Mouse (Mus musculus) right cerebral cortex, postnatal 4 days (tissue): ENCODE measurements around the gene Letm1.

ENCODE experiments used
- DNase-seq: peaks from one replicate; pipeline ENCODE4 v3.0.0-alpha.2; 2022

Gene Letm1

DNA sequence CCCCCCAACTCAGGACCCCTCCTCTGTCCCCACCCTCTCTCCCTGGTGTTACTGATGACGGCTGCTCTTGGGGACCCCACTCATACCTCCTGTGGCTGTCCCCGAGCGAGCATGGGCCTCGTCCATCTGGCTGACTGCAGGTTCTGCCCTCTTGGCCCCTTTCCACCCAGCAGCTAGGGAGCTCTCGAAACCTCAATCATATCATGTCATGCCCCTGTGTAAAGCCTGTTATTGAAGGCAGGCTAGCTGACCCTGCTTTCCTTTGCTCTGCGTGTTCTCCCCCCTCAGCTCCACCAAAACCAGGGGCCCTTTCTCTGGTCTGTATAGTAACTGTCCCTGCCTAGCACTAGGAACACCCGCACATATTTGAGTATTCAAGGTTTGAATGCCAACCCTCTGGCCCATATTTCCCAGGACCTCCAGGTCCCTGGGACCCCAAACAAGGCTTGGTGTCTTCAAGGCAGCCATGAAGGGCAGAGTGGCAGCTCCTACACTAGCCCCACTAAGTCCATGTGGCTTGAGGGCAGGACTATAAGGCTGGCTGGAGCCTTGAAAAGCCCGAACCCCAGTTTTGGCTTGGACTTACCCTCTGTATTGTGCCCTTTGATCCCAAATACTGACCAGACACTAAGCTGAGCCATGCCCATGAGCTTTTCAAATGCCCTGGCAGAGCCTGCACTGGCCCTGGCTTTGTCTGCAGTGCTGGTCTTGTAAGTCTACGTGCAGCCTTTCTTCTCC lies 76.8 kb downstream of the Letm1 start:
- no peak for DNase-seq

DNA sequence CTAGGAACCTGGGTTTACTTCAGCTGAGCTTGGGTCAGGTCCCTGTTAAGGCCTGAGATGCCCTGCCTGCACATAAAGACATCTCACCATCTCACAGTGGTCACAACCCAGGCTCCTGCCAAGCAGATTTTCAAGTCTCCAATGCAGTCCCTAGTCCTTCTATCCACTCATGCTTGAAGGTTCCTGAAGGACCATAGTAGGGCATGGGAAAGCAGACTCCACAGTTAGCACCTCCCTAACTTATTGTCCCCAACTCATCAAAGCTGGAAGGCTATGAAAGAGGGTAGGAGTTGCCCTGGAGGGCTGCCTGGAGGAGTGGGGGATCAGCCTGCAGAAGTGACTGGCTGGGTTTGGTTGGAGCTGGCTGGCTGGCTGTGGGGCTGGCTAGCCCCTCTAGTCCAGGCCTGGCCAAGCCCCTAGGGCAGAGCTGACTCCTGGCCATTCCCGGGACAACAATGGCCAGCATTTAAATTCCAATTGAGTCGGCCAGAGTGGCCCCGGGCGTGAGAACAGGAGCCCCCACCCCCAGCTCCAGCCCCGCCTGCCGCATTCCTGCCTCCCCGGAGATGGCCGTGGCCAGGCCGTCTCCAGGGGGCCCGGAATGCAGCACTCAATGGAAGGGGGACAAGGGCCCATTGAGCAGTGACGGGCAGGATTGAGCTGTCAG lies 77.5 kb downstream of the Letm1 start:
- DNase-seq: peak; percentile 42

DNA sequence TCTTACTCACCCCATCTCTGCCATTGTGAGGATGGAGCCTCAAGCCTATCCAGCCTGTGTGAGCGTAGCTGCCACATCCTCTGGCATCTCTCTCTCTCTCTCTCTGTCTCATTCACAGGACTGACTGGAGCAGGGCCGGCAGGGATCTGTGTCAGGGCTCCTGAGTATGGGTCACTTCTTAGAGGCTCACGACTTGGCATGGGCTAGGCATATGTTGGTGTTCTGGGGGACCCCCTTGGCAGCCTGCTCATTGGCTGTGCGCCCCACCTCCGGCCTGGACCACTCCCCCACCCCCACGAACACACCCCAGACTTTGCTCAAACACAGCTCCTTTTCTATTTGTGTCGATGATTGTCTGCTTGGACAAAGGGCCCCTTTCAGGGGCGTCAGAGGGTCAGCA lies 78.6 kb downstream of the Letm1 start:
- DNase-seq: peak; percentile 48

DNA sequence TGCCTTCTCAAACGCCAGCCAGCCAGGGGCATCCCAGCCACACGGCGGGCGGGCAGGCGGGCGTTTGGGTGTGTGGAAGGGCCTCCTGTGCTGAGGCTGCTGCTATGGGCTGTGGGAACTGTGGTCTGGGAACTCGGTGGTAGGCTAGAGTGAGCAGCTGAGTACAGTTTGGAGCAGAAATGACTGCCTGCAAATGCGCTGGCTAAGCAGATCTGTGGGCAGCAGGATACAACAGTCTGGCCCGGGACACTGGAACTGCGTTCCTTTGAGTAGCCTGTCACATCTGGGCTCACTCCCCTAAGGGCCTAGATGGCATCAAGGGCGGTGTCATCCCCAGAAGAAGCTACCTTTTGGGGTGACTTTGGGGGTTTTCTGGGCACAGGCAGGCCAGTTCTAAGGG lies 80.8 kb downstream of the Letm1 start:
- DNase-seq: no peak

DNA sequence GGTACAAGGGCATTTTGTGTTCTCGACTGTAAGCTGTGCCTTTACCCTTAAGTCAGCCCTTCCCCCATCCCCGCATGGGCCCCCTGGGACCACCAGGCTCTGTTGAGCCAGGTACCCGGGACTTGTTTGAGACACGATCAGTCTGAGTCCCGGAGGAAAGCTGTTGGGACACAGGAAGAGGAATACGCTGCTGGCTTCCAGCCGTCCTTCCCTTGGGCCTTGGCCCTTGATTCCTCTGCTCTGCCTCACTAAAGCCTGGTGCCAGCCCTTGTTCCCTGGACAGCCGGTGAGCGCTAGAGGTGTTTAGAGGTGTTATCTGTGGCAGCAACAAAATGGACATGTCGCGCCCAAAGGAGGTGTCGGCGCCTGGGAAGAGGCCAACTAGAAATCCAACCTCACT lies 82.6 kb downstream of the Letm1 start:
- no peak for DNase-seq

DNA sequence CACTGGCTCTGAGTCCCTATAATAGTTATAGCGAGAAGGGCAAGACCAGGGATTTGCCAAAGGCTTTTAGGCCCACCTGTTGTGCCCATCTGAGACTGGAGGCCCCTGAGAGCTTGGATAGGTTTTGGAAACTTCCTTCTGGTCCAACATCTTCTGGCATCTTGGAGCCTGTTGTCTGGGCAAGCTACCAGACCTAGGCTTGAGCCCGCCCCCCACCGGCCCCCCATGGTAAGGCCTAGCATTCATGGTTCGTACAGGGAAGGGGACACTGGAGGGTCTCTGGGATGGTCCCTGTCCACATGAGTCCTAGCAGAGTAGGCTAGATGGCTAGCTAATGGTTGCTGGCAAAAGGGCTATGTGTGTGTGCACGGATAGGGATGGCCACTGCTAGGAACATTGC lies 83.9 kb downstream of the Letm1 start:
- no peak for DNase-seq

DNA sequence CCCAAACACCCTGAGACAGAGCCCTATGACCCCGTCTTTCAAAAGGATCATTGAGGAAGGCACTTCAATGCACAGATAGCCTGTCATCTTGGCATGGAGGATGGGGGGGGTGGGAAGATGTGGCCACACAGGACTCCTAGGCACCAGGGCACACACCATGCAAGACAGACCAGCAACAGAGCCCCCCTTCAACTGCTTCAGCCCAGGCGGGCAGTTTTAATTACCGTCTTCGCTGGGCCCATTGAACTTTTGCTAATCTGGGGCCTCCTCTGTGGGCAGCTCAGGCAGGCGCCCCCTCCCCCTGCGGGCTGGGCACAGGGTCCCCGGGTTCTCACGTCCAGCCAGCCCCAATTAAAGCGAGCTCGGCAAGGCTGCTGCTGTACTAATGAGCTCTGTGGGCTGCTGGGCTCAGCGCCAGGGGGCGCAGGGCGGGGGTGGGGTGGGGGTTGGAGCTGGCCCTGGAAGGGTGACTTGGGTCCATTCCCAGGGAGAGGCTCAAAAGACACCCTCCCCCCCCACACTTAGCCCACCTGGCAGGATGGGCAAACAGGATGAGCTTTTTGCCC lies 84.6 kb downstream of the Letm1 start:
- peak; percentile 65 for DNase-seq

DNA sequence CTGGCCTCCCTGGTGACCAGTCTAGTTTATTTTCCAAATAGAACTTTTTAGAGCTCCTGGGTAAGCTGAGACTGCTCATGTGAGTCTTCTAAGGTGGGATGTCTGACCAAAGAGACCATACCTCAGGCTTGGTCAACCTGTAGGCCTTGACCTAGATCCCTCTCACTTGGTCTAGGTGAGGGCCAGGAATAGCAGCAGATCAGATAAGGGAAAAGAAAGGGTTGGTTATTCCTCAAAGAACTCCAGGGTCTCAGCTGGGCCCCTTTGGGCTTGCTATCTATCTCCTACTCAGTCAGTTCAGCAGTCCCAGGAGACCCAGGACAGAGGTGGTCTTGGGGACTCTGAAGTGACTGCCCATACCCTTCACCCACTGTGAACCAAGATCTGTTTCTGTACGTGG lies 85.1 kb downstream of the Letm1 start:
- no peak for DNase-seq

DNA sequence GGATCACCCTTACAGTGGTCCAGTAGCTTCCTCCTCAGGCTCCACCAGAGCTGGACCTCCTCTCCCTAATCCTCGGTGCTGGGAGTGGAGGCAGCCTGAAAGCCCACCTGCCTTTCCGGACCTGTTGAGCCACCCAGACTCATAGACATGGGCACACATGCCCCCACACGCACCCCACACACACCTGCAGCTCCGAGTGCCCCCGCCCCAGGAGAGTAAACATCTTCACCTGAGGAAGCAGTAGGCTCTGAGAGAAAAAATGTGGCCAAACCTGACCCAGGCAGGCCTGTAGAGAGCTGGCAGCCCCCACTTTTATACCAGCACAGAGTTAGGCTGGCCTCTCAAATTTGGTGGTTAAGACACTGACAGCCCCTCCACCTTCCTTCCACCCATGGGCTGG lies 86.2 kb downstream of the Letm1 start:
- DNase-seq: no peak

DNA sequence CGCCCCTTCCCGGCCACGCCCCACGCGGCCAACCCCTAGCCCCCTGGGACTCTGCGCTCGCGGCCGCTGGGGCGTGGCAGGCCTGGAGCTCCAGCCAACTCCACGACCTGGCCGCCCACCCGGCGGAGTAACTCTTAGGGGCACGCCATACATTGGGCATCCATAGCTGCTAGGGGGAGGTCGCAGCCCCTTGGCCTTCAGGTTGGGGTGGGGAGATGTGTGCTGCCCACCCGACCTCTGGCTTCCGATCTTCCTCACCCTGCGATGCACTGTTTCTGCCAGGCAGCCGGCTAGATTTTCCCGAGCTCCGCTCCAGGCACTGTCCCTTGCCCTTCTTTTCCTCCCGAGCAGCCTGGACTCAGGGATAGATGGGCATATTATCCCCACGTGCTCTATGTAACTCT lies 86.9 kb downstream of the Letm1 start:
- DNase-seq: no peak

DNA sequence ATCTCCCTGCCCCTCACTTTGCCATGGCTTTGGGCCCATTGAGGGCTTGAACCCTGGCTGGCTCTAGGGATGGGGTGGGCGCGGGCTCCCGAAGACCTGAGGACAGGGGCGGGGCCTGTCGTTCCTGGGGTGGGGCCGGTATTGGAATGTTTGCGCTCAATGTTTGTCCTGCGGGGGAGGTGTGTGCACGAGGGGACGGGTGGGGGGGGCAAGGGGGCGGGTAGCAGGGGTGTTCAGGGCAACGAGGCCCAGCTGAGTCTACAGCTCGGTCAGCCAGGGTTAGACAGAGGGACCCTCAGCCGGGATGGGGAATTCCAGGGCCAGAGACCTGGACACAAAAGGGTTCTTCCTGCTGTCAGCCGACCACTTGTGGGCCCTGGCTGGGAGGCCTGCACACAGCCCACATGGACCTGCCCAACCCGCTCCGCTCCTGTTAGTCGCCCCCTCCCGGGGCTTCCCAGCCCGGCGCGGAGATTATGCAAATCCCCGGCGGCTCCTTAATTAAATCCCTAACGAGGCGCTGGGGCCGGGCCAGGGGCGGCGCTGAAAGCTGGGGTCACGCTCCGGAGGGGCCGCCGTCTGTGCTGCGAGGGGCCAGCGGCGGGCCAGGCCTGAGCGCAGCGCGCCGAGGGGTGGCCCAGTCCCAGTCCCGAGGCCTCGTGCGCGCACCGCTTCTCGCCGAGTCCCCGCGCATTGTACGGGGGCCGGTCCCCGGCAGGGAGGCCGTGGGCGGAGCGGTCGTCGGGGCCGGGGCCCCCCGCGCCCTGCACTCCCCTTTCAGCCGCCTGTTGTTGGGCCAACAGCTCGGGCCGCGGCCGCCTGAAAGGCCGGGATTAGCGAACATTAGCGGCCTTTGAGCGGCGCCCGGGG lies 87.5 kb downstream of the Letm1 start:
- peak; percentile 75 for DNase-seq

DNA sequence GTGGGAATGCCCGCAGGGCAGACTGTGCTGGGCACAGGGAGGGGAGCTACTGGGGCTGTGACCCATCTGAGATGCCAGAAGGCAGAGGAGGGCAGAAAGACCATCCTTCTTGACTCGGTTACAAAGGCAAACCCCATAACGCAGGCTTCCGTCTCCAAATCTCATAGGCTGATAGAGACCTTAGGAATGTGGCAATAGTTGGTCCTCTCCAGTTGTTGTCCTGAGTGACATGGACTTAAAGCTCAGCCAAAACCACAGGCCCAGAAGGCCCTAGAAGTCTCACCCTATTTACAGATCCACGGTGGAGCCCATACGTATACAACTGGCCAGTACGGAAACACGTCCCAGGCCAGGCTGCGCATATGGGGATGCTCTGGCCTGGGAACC lies 88.2 kb downstream of the Letm1 start:
- no peak for DNase-seq

DNA sequence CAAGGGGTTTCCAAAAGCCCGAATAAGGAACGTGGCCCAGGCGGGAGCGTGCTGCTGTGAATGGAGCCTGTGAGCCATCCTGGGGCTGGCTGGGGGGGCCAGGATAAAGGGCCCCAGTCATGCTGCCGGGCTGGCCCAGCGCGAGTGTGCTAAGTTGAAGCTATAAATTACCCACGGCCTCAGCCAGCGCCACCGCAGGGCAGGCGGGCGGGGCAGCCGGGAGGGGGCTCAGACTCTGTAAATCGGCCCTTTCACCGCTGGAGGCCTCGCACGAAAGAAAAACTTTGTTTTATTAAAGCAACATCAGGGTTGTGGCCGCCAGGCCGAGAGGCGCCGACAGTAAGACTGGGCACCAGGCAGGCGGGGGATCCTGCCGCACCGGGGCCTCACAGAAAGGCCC lies 90.2 kb downstream of the Letm1 start:
- DNase-seq: no peak

DNA sequence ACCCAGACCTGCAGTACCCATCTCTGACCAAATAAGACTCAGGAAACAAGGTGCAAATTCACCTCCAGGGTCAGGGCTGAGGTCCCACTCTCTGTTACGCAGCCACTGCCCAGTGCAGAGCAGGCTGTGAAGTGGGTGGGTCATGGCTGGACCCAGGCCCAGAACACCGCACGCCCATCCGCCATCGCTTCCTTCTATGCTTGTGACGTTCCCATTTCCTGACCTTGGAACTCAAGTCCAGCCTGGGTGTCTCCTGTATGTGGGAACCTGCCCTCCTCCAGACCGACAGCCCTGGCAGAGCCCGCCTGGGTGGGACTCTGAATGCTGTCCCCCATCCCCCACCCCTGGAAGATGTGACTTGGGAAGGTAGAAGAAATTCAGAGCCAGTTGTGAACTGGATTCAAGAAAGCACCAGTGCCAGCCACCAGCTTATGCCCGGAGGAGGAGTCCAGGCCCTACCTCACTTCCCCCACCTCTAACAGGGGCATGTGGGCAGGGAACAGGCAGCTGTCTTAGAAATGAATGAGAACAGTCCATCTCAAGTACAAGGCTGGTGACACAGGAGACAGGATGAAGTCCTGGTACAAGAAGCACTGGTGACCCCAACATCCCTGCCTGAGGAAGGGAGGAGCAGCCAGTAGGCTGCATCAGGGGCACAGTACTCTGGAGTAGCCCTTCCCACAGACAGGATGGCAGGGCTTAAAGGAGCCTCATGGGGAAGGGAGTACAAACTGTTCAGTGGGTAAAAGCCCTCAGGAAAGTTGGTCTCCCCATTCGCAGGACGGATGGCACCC lies 92.6 kb downstream of the Letm1 start:
- no peak for DNase-seq
